Mouse (Mus musculus) gastrocnemius, postnatal 14 days (tissue): ENCODE data around the gene Zbtb40. TPM values are rescaled to one million over a fixed set of nuclear protein-coding genes. Genes with fewer than 3 reads are reported as not detected.
A peak's percentile ranks its signal among the peaks of the same experiment; 100 is the strongest.

Experiments used
- DNase-seq: peaks from one replicate; pipeline ENCODE4 v3.0.0; 2021; ENCODE audit warnings: mixed read lengths
- intact Hi-C: fragments of 180-260 bp; cut with DNase I; formaldehyde crosslinking; loops from one replicate; pipeline ENCODE4 v1.15.1; 2025; ENCODE audit warnings: low total_unique reads
- total RNA-seq, 2 experiments: library from RNA; stranded (reverse); gene quantifications; 2 replicates each; pipeline ENCODE4 v1.2.3; 2021

Gene Zbtb40
- total RNA-seq, 2 experiments from 2014 or later: 4.2 to 4.4 TPM

- no peak for DNase-seq
- intact Hi-C loops: no loop called here
These were observed 103.8 kb downstream of the Zbtb40 start for GRCm38 (mm10) chr4:136944558-136945350.

- intact Hi-C loops: no loop called here
- DNase-seq: no peak
These were observed 105.4 kb downstream of the Zbtb40 start for GRCm38 (mm10) chr4:136943175-136943574.

GRCm38 (mm10) chr4:136942761-136943160 is 105.8 kb downstream of the Zbtb40 start:
- peak; percentile 31 for DNase-seq
- intact Hi-C loops: no loop called here

- intact Hi-C loops: no loop called here
- DNase-seq: no peak
These were observed 110.7 kb downstream of the Zbtb40 start for GRCm38 (mm10) chr4:136937935-136938334.

- intact Hi-C loops: no loop called here
- no peak for DNase-seq
These were observed 111.3 kb downstream of the Zbtb40 start for GRCm38 (mm10) chr4:136937344-136937743.

- DNase-seq: peak; percentile 42
- intact Hi-C loops: no loop called here
These were observed 113.6 kb downstream of the Zbtb40 start for GRCm38 (mm10) chr4:136934746-136935613.

- DNase-seq: no peak
- intact Hi-C loops: no loop called here
These were observed 118.1 kb downstream of the Zbtb40 start for GRCm38 (mm10) chr4:136930474-136930873.

Other genes with a start within 250 kb of the Zbtb40 start
- 1 to 10 TPM; 1.2 to 4.2 TPM for gene Ephb2, start 212.8 kb downstream of the Zbtb40 start, total RNA-seq
- 10 to 100 TPM; 18.8 to 20.8 TPM for gene C1qb, start 162.6 kb downstream of the Zbtb40 start, total RNA-seq
- gene C1qc, start 155.7 kb downstream of the Zbtb40 start, total RNA-seq: 10 to 100 TPM; 15.2 to 18.1 TPM
- 10 to 100 TPM; 18.7 to 19.7 TPM for gene C1qa, start 150.0 kb downstream of the Zbtb40 start, total RNA-seq
- gene Epha8, start 92.0 kb downstream of the Zbtb40 start, total RNA-seq: not detected
- 1 to 10 TPM; 6.4 to 8.8 TPM for gene Wnt4, start 228.7 kb upstream of the Zbtb40 start, total RNA-seq